Mouse (Mus musculus): ENCODE results near the gene Ramac. TPM values are rescaled to one million over a fixed set of nuclear protein-coding genes. Genes with fewer than 3 reads are reported as not detected.

Ramac gene
- polyA plus RNA-seq, 1 experiment from 2014 or later, result 127 TPM

- Histone ChIP-seq H3K4me3 (no peak overlapping the region), H3K27ac (no peak overlapping the region), H3K36me3 (replicated peaks) (no peaks in the 10 kb centered on the region), H3K4me1 (no peaks in the 10 kb centered on the region), H3K27me3 (ENCODE audit: poor library complexity, severe bottlenecking) (no peaks in the 10 kb centered on the region), H3K9me3 (no peaks in the 10 kb centered on the region)
- DNase-seq (ENCODE audit: extremely low spot score, low spot score), result no peak
- 87% methylated on average over 8 of the region's 8 CpGs for WGBS
Observed at GRCm38 (mm10) chr7:81738720-81739385, 23.9 kb upstream of the Ramac start.

GRCm38 (mm10) chr7:81740010-81740409 is 22.7 kb upstream of the Ramac start:
- Histone ChIP-seq H3K36me3 (replicated peaks) (no peaks in the 10 kb centered on the region), H3K9me3 (no peaks in the 10 kb centered on the region), H3K27me3 (ENCODE audit: poor library complexity, severe bottlenecking) (no peaks in the 10 kb centered on the region), H3K4me1 (no peaks in the 10 kb centered on the region), H3K4me3 (no peak overlapping the region), H3K27ac (no peak overlapping the region)
- WGBS, result 91% methylated on average over 7 of the region's 7 CpGs
- DNase-seq (ENCODE audit: extremely low spot score, low spot score), result no peak

- H3K4me1 ChIP-seq, result no peaks in the 10 kb centered on the region
- no peak overlapping the region for H3K4me3 ChIP-seq
- WGBS, result 79% methylated on average over 4 of the region's 4 CpGs
- no peak overlapping the region for H3K27ac ChIP-seq
- no peaks in the 10 kb centered on the region for H3K9me3 ChIP-seq
- no peak for DNase-seq (ENCODE audit: extremely low spot score, low spot score)
- no peaks in the 10 kb centered on the region for H3K27me3 ChIP-seq (ENCODE audit: poor library complexity, severe bottlenecking)
- no peaks in the 10 kb centered on the region for H3K36me3 ChIP-seq (replicated peaks)
Observed at GRCm38 (mm10) chr7:81744145-81744544, 18.6 kb upstream of the Ramac start.

- Histone ChIP-seq H3K27ac (no peak overlapping the region), H3K4me1 (no peaks in the 10 kb centered on the region), H3K9me3 (no peaks in the 10 kb centered on the region), H3K36me3 (replicated peaks) (no peaks in the 10 kb centered on the region), H3K4me3 (no peak overlapping the region), H3K27me3 (ENCODE audit: poor library complexity, severe bottlenecking) (no peaks in the 10 kb centered on the region)
- no peak for DNase-seq (ENCODE audit: extremely low spot score, low spot score)
- 83% methylated on average over 3 of the region's 3 CpGs for WGBS
Observed at GRCm38 (mm10) chr7:81747956-81748355, 14.8 kb upstream of the Ramac start.

DNA sequence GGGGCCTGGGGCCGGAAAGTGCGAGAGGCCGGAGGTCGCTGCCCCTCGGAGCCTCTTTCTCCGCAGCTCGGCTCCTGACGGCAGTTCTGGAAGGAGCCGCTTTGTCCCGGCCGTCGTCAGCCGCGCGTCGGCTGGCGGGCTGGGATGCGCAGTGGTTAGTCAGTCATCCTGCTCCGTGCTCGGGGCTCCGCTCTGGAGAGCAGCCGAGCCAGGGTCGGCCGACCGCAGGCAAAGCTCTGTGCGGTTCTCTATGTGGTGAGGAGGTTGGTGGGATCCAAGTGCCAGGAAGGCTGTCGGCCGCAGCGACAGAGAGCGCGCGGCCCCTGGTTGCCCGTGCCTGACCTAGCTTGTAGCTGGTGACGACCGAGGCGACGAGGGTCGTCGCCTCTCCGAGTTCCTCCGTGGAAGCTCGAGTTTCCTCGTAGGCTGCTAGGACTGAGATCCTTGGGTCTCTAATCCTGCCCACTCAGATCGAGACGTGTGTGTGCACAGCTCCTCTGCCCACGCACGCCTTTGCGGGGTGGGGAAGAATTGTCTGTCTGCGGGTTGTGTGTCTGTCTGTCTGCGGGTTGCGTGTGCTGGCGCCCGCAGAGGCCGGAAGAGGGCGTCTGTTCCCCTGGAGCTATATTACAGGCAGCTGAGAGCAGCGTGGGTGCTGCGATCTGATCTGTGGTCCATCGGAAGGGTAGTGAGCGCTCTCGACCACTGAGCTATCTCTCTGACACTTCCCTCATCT is 553 bp downstream of the Ramac start:
- no peak for DNase-seq (ENCODE audit: extremely low spot score, low spot score)
- WGBS, result 3% methylated on average over 60 of the region's 60 CpGs
- peaks cover 19% of the 10 kb centered on the region for H3K4me1 ChIP-seq

GRCm38 (mm10) chr7:81772786-81773539 is 10.2 kb downstream of the Ramac start:
- peaks cover 24% of the 10 kb centered on the region for H3K36me3 ChIP-seq (replicated peaks)
- H3K9me3 ChIP-seq, result no peaks in the 10 kb centered on the region
- H3K4me1 ChIP-seq, result no peaks in the 10 kb centered on the region
- H3K27me3 ChIP-seq (ENCODE audit: poor library complexity, severe bottlenecking), result no peaks in the 10 kb centered on the region
- H3K4me3 ChIP-seq, result no peak overlapping the region
- H3K27ac ChIP-seq, result no peak overlapping the region
- DNase-seq (ENCODE audit: extremely low spot score, low spot score), result no peak
- 90% methylated on average over 10 of the region's 10 CpGs for WGBS

More for the DNA sequence above, 553 bp downstream of the Ramac start:
- Histone ChIP-seq H3K36me3 (replicated peaks) (0 out of 2 replicates have a peak, but pooled peaks cover 3% of the 10 kb centered on the region), H3K9me3 (no peaks in the 10 kb centered on the region), H3K4me3 (peak overlapping the region; percentile 93), H3K27ac (peak overlapping the region; percentile 92), H3K27me3 (ENCODE audit: poor library complexity, severe bottlenecking) (no peaks in the 10 kb centered on the region)

DNA sequence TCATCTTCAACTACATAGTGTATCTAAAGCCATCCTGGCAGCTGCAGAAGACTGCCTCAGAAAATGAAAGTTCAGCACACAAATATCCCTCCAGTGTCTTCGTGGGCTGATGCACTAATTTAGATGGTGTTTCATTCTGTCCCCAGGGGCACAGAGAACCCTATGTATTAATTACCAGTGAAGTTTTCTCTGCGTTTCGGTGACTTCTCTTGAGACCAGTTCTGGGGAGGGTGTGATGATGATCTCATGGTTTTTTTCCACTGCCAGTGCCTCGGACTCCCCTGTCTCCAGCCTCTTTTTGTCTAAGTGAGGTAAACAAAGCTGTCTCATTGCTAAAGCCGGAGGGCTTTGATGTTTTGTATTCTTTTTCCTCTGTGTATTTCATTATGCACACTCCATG is 12.6 kb downstream of the Ramac start:
- DNase-seq (ENCODE audit: extremely low spot score, low spot score), result no peak
- Histone ChIP-seq H3K4me1 (no peaks in the 10 kb centered on the region), H3K27ac (no peak overlapping the region), H3K27me3 (ENCODE audit: poor library complexity, severe bottlenecking) (no peaks in the 10 kb centered on the region), H3K36me3 (replicated peaks) (peaks cover 36% of the 10 kb centered on the region), H3K4me3 (no peak overlapping the region), H3K9me3 (peaks cover 3% of the 10 kb centered on the region)
- WGBS, result 82% methylated on average over 5 of the region's 5 CpGs

DNA sequence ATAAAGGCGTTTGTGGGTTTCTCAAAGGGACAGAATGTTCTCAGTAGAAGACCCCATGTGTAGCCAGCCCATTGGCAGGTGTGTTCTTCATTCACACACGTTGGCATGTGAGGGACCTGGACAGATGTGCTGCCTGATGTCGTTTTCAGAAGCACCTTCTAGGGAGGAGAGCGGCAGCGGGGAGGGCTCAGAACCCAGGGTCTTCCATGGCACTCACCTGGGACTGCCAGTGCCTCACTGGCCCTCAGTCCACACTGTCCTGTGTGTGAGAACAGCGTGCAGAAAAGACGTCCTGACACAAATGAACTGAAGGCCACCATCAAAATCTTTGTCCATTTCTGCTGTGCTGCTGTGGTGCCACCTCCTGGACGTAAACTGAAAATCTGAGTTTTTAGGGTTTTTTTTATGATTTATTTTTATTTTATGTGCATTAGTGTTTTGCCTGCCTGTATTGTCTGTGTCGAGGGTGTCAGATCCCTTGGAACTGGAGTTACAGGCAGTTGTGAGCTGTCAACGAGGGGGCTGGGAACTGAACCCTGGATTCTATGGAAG is 15.0 kb downstream of the Ramac start:
- H3K27me3 ChIP-seq (ENCODE audit: poor library complexity, severe bottlenecking), result no peaks in the 10 kb centered on the region
- H3K4me1 ChIP-seq, result no peaks in the 10 kb centered on the region
- peaks cover 50% of the 10 kb centered on the region for H3K36me3 ChIP-seq (replicated peaks)
- no peak overlapping the region for H3K4me3 ChIP-seq
- H3K27ac ChIP-seq, result no peak overlapping the region
- 84% methylated on average over 10 of the region's 10 CpGs for WGBS
- no peak for DNase-seq (ENCODE audit: extremely low spot score, low spot score)
- H3K9me3 ChIP-seq, result peaks cover 11% of the 10 kb centered on the region

GRCm38 (mm10) chr7:81788536-81788935 is 25.8 kb downstream of the Ramac start:
- H3K27ac ChIP-seq, result peak overlapping the region; percentile 96
- H3K4me1 ChIP-seq, result peaks cover 22% of the 10 kb centered on the region
- peaks cover 42% of the 10 kb centered on the region for H3K36me3 ChIP-seq (replicated peaks)
- DNase-seq (ENCODE audit: extremely low spot score, low spot score), result no peak
- WGBS, result 9% methylated on average over 5 of the region's 5 CpGs
- no peaks in the 10 kb centered on the region for H3K9me3 ChIP-seq
- H3K27me3 ChIP-seq (ENCODE audit: poor library complexity, severe bottlenecking), result no peaks in the 10 kb centered on the region
- H3K4me3 ChIP-seq, result peak overlapping the region; percentile 72

- Histone ChIP-seq H3K4me1 (peaks cover 22% of the 10 kb centered on the region), H3K36me3 (replicated peaks) (peaks cover 45% of the 10 kb centered on the region), H3K27me3 (ENCODE audit: poor library complexity, severe bottlenecking) (no peaks in the 10 kb centered on the region), H3K27ac (peak within 1 kb of the TSS; percentile 96), H3K4me3 (peak within 1 kb of the TSS; percentile 72), H3K9me3 (no peaks in the 10 kb centered on the region)
- under 1% methylated on average over 38 of the region's 38 CpGs for WGBS
- DNase-seq (ENCODE audit: extremely low spot score, low spot score), result peak; percentile 85
Observed at GRCm38 (mm10) chr7:81789095-81789757, 26.5 kb downstream of the Ramac start, which contains the start of gene 3110040N11Rik. Gene 3110040N11Rik (minus strand): TSS chr7:81789478.

GRCm38 (mm10) chr7:81806067-81806466 is 43.3 kb downstream of the Ramac start:
- Histone ChIP-seq H3K27me3 (ENCODE audit: poor library complexity, severe bottlenecking) (no peaks in the 10 kb centered on the region), H3K4me3 (no peak overlapping the region), H3K4me1 (no peaks in the 10 kb centered on the region), H3K9me3 (no peaks in the 10 kb centered on the region), H3K27ac (peak overlapping the region; percentile 7; the same call in 1 of the 2 replicates), H3K36me3 (replicated peaks) (peaks cover 44% of the 10 kb centered on the region)
- no peak for DNase-seq (ENCODE audit: extremely low spot score, low spot score)
- WGBS, result 79% methylated on average over 5 of the region's 5 CpGs

Data from forebrain, embryonic 10.5 days (tissue).